Mouse (Mus musculus): ENCODE results near the gene Cpa5.

GRCm38 (mm10) chr6:30654402-30654859, 43.6 kb downstream of the Cpa5 start:
- TF ChIP-seq CTCF (IDR thresholded peaks at IDR 0.05; ENCODE audit: extremely low read depth, insufficient read depth, insufficient read length, insufficient replicate concordance) (no peak), POLR2A (IDR thresholded peaks at IDR 0.05; ENCODE audit: low read depth, low read length) (no peak)
